Mouse (Mus musculus) T-helper 2 cell (primary cell): ENCODE measurements around the gene Coil.

ENCODE experiments used
- in situ Hi-C: fragments of 300-600 bp; cut with MboI, MseI; formaldehyde crosslinking; loops from one replicate; pipeline ENCODE4 v1.15.1; 2025; ENCODE audit warnings: high pct_unique_total_duplicates

Gene Coil

DNA sequence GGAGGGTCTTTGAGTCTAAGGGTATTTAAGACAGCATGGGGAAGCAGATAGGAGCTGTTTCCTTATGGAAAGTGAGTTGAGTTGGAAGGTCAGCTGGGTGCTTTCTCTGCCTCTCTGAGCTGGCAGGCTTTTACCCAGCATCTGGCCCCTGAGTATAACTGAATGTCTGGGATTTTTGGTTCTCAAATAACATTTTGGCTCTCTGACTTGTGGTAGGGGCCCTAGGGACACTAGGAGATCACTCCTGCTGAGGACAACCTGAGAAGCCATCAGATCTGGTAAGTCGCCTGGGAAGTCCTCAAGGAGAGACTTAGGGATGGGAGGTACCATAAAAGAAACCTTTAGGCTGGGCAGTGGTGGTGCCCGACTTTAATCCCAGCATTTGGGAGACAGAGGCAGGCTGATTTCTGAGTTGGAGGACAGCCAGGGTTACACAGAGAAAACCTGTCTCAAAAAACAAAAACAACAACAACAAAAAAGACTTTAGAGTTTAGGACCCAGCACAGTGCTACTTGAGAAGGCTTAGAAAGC lies at the start of gene Coil:
Gene Coil (plus strand): TSS at position 51 of the 531 bp plus-strand sequence.
- in situ Hi-C loops = no loop called here

DNA sequence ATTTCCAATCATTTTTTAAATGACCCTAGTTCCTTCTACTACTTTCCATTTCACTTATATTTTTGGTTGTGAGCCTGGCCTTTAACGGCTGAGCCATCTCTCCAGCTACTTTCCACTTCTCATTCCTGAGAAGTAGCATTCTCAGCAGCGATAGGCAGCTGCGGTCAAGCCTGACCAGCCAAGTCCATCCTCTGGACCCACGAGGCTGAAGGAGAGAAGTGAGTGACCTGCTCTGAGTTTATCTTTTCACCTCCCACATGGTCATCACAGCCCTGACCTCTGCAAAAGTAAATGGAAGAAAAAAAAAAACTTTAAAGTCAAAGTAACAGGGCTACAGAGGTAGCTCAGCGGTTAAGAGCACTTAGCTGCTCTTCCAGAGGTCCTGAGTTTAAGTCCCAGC lies 43.5 kb upstream of the Coil start:
- in situ Hi-C loops = no loop called here

DNA sequence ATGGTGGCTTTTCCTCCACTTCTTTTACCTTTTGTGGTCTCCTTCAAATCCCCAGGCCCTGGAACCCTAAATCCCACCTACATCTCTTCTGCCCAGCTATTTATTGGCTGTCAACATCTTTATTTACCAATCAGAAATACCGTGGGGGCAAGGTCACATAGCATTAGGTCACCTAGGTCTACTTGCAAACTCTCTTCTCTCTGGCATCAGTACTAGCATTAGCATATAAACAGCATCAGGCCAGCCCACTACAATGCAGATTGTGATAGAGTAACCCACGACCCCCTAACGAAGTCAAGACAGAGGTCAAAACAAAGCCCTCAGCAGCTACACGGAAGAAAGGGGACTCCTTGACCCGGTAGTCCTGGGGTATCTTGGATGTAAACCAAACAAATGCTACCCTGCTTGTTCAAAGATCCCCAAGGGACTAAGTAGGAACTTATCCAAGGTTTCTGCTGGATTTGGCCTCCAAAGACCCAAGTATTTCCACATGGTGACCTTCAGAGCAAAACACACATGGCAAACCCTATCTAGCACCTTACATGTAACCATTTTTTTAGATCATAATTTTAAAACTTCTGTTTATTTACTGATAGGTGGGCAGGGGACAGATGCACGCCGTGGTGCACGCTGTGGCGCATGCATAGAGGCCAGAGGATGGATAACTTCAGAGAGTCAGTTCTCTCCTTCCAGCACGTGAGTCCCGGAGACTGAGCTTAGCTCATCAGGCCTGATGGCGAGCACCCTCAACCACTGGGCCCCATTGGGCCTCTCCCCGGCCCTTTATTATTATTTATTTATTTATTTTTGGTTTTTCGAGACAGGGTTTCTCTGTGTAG lies 38.1 kb upstream of the Coil start:
- in situ Hi-C loops = no loop called here

DNA sequence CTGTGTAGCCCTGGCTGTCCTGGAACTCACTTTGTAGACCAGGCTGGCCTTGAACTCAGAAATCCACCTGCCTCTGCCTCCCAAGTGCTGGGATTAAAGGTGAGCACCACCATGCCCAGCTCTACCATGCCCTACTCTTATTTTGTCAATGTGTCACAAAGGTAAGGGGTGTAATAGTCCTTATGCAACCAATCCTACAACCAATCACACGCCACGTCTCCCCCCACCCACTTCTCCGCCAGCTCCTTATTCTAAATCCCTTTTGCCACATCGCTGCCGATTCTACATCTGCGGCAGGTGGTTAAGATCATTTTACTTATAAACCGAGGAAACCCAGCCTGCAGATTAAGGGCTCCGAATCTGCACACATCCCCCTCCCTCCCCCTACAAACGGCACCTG lies 37.0 kb upstream of the Coil start:
- in situ Hi-C loops = no loop called here

DNA sequence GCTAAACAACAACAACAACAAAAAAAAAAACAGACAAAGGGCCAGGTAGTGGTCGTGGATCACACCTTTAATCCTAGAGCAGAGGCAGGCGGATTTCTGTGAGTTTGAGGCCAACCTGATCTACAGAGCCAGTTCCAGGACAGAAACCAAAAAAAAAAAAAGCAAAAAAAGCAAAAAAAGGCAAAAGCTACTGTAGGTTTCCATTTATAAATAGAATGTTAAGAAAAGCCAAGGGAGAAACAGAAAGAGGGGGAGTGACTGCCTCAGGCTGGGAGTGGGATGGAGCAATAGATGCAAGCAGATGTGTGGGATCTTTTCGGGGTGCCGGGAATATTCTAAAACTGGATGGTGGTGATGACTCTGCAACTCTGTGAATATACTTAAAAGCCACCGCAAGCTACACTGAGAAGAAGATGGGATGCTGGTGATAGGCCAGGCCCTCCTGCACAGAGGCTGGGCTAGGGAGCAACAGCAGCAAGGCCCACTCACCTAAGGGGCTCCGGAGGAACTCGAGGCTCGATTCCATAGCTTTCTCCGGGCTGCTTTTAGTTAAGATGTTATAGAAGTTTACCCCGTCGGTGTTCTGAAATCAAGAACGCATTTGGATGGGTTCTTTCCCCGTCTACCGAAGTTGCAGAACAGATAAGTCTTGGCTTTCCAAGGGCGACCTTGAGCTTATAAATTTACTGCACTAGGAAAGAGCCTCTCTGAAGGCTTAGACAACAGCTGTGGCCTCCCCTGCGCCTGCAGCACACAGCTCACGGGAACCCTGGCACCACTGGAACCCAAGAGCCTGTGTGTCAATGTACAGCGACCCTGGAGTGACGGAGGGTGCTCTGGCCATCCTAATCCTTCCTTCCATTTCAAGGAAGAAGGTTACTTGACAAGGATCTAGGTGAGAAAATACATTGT lies 35.7 kb upstream of the Coil start:
- in situ Hi-C loops = no loop called here

DNA sequence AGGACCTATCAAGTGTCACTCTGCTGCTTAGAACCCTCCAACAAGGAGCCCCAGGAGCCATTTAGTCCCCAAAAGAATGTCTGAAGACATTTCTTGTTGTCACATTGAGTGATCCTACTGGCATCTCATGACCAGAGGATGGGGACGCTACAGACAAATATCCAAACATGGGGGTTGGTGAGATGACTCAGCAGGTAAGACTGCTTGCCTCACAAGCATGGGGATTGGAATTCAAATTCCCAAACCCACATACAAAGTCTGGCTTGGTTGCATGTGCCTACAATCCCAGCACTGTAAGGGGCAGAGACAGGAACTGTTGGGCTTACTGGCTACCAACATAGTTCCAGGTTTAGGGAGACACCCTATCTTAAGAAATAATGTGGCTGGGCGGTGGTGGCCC lies 32.2 kb upstream of the Coil start:
- in situ Hi-C loops = no loop called here

DNA sequence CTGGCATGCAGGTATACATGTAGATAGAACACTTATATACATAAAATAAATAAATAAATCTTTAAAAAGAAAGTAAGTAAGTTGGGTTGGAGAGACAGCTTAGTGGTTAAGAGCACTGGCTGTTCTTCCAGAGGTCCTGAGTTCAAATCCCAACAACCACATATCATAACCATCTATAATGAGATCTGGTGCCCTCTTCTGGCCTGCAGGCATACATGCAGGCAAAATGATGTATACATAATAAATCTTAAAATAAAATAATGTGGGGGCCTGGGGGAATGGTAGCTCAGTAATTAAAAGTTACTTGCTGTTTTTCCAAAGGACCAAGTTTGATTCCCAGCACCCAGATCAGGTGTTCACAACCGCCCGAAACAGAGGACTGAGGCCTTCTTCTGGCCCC lies 31.3 kb upstream of the Coil start:
- in situ Hi-C loops = no loop called here

DNA sequence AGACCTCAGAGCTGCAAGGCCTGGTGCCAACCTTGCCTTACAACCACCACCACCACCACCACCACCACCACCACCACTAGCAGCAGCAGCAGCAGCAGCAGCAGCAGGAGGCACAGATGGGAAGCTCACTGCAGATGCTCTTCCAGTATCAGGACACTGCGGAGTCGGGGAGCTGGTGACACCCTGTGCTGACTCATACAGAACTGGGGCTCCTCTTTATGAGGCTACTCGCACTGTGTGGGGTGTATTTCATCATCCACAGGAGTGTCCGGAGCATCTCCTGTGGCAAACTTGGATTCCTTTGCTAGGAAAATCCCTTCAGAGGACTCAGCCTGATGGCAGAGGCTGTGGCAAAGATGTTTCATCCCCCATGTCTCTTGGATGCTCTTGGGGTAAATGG lies 30.4 kb upstream of the Coil start:
- in situ Hi-C loops = no loop called here

DNA sequence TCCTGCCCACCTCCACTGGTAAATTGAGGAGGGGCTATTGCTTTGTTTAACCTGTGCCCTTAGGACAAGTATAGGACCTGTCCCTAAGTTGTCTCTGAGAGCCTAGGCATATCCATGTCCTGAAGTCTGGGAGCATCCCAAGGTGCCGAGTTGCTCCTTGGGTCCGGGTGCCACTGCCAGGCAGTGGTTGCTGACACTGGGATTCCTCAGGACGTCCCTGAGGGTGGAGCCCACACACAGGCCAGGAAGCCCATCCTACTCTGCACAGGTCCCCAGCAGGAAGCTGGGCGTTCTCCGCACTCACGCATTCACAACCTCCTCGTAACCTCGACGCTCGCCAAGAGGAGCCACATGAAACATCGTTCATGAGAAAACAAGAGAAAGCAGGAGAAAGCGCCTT lies 28.6 kb upstream of the Coil start:
- in situ Hi-C loops = no loop called here

DNA sequence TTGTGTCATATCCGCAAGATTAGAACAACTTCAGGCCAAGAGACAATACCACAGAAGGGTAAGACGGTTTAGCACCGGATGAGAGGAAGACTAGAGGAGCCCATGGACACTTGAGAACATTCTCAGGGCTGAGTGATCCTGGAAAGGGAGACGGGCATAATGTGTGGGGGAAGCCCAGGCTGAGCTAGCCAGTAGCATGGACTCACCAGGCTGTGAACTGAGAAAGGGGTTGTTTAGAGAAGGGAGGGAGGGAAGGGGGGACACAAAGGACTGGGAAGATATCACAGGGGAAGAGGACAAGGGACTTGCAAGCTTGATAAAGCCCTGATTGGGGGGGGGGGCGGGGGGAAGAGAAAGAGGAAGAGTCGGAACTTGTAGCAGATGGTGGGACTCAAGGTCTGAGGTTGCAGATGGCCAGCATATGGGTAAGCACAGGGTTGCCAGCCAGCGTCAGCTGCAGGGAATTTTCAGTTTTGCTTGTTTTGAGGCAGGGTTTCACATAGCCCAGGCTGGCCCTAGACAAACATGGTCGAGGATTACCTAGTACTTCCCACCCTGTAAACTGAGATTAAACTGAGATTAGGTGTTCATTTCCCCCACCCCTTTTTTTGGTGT lies 24.0 kb upstream of the Coil start:
- in situ Hi-C loops = no loop called here

DNA sequence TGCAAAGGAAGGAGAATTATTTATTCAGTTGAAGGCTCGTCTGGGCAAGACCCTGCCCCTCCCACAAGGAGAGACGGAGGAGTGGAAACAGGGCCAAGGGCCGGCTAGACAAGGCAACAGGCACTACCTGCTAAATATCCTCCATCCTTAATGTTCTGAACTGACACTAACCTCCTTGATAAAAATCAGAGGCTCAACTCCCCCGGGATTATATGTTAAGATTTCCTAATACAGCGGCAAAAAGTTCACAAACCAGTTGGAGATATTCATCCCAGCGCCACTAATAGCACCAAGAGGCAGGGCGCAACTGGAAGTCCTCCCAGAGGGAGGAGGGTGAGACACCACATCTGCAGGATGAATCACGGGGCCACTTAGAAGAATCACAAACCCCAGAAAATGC lies 21.2 kb upstream of the Coil start:
- in situ Hi-C loops = no loop called here

DNA sequence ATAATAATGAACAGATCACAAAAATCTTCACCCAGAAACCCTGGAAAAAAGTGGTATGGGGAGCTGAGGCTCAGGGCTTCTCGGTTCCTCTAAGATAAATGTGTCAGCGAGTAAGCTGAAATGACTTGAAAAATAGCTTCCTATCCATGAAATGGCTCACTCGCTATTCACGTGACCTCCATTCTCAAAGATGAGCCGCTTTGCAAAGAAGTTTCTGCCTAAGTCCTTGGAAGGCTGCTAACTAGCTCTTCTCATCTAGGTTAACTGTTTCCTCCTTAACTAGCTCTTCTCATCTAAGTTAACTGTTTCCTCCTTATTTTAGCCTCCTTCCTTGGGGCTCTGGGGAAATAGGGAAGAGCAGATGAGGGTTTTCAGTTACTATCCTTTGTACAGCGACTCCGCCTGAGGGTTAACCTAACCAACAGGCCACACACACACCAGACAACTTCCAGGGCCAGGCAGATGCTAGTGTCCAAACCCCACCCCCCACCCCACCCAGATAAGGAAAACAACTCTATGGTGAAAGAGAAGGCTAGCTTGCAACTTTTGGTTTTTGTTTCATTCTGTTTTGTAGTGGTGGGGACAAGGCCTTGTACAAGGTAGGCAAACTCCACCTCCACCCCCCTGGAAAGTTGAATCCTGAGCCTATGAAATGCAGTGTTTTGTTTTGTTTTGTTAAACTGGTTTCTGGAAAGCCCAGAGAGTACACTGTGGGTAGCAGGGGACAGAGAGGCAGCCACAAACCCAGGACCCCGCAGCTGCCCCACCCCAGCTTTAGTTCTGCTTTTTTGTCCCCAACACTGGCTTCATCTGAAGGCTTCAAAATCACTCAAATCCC lies 20.0 kb upstream of the Coil start:
- in situ Hi-C loops = no loop called here

DNA sequence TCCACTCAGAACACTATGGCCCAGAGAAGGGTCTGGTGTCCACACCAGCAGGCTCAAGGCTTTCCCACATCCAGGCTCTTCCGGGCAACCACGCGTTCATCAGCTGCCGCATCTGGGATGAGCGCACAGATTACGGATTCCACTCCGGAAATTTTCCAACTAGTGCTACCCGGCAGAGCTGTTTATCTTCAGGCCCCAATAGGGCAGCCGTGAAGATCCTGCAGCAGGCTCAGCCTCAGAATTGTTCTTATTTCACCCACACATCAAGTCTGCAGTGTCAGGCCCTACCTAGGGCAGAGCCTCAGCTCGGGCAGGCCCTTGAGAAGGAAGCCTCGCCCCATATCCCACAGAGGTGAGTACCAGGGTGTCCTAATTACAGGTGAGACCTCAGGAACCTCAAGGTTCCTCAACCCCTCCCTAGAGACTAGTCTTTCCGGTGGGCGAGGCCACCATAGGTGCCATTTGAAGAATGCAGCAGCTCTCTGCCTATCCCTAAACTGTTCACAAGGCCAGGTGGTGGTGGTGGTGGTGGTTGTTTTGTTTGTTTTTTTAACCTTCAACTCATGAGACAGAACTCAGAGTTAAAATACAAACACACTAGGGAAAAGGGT lies 19.3 kb upstream of the Coil start:
- in situ Hi-C loops = no loop called here

DNA sequence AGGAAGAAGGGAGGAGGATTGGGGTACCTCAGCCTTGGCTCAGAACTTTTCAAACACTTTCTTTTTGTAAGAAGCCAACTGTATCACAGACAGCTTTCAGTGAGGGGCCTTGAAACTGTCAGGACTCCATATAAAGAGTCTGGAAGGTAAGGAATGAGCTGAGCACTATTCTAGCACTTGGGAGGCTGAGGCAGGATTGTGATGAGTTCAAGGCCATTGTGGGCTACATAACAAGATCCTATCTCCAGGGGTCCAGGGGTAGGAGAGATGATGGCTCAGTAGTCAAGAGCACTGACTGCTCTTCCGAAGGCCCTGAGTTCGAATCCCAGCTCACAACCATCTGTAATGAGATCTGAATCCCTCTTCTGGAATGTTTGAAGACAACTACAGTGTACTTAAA lies 18.5 kb upstream of the Coil start:
- in situ Hi-C loops = no loop called here

DNA sequence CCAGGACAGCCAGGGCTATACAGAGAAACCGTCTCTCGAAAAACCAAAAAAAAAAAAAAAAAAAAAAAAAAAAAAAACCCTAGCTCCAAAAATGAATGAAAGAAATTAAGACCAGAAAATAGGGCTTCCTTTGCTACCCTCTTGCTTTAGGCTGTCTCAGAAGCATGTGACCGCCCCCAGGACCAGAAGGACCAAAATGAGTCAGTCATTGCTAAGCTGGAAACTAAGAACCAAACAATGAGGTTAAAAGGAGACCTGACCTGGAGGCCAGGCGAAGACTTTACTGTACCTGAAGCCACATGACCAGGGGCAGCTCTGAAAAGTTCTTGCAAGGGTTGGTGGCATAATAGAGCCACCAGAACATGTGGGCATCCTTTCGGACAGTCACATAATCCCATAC lies 17.9 kb upstream of the Coil start:
- in situ Hi-C loops = no loop called here

DNA sequence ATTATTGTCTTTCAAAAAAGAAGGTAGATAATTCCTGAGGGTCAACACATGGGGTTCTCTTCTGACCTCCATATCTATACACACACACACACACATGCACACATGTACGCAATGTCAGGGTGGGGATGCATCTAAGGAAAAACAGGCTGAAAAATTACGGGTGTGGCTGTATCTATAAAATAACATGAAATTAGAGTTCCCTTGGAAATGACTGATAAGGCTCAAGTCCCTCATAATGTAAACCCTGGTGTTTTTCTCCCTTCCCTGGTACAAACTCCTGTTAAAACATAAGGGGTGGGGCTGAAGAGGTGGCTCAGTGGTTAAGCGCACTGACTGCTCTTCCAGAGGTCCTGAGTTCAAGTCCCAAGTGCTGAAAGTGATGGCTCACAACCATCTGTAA lies 16.5 kb upstream of the Coil start:
- in situ Hi-C loops = no loop called here

DNA sequence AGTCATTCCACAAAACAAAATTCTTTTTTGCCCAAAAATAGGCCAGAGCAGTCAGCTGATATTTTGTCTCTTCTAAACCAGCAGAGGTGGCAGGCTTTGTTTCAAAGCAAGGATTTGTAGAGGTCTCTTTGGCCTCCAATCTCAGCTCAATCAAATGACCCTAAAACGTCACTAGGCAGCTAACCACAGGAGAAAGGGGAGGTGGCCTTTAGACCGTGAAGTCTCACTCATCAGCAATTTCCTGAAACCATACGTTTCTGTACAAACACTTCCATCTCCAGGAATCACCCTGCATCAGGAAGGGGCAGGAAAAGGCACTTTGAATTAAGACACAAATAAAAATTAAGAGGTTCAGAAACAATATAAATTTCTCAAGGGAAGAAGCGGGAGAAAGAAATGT lies 15.2 kb upstream of the Coil start:
- in situ Hi-C loops = no loop called here

DNA sequence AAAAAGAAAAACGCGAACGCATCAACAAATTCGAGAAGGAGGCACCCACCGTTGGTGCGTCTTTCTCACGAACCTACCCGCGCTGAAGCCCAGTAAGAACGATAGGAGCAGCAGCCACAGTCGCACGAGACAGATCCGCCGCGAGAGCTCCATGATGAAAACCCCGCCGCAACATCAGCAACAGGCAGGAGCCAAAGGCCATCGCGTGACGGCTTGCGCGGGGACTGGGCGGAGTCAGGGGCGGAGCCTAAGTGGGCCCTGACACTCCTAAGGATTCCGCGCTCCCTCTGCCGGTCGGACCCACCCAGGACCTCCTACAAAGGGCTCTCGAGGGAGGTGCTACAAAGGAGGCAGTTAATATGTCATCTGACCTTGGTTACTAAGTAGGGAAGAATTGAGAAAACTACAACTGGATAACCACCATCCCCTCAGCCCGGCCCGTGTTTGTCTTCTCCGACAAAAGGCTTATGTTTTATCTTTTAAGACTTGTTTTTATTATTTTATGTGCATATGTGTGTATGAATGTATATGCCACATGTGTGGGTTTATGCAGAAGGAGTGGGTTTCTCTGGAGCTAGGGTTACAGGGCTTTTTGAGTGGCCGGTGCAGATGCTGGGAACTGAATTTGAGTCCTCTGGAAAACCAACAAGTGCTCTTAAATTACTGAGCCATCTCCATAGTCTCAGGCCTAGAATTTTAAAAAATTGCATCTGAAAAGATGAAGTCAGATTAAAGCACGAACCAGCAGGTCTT lies 14.7 kb upstream of the Coil start, which contains the start of gene Scpep1:
Gene Scpep1 (minus strand): TSS at position 249 of the 753 bp plus-strand sequence.
- in situ Hi-C loops = no loop called here

DNA sequence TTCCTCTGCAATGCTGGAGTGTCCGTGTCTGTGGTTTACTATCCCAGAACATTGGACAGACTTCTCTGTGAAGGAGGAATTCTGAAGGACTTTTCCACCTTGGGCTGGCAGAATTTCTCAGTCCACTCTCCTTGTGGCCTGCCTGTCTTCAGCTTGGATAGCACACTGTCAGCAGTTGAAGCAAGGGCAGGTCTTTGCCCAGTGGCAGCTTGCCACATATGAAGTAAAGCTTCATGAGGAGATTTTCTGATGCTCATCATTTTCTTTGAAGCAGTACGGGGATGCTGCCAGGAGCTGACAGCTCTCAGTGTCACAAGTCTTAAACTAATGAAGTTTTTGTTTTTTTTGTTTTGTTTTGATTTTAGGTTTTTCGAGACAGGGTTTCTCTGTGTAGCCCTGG lies 11.2 kb upstream of the Coil start:
- in situ Hi-C loops = no loop called here

DNA sequence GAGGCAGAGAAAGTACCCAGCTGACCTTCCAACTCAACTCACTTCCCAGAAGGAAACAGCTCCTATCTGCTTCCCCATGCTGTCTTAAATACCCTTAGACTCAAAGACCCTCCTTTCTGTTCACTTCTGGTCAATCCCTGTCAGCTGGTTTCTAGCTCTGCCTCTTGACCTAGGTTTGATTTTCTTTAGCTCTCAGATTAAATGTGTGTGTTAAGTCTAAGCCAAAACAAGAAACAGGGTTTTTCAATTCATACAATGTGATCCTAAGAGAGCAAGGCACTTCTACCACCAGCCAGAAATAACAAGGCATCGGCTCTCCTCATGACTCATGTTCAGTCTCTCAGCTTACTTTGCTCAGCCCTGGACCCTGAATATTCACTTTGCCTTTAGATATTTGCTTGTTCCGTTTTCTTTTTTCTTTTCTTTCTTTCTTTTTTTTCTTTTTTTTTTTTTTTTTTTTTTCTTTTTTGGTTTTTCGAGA lies 3.1 kb upstream of the Coil start, which contains the start of gene Elobl:
Gene Elobl (minus strand): TSS at position 51 of the 481 bp plus-strand sequence.
- in situ Hi-C loops = no loop called here
